Mouse (Mus musculus) fat pad, adult 2 months (tissue): ENCODE data around the gene Cux2.
"Not testable (repeated sequence)": the region's sequence is repeated elsewhere in the genome, so short reads cannot be mapped to it uniquely, and the experiment has no call there.

Experiments
- DNase-seq: peaks from one replicate; pipeline ENCODE4 v3.0.0-alpha.2; 2011; ENCODE audit warnings: low read depth, low spot score; ENCODE audit errors: extremely low read depth

The Cux2 gene

GRCm38 (mm10) chr5:121876901-121877300 lies 173.0 kb downstream of the Cux2 start:
- no peak for DNase-seq

DNA sequence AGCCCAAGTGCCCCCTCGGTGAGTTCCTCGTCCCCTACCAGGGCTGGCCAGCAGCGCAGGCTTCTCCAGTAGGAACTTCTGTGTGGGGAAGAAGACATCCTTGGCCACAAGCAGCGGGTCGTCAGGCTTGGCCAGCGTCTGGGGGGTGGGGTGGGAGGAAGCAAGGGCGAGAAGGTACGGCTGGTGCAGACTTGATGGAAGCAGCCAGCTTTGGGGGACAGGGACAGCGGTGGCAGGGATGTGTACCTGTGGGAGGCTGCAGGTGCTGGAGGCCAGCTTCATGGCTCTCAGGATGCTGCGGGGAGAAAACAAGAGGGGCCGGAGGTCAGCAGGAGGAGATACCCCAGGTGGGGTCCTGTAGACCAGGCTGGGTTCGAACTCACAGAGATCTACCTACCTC lies 174.9 kb downstream of the Cux2 start:
- no peak for DNase-seq

GRCm38 (mm10) chr5:121872158-121872557 lies 177.7 kb downstream of the Cux2 start:
- no peak for DNase-seq

GRCm38 (mm10) chr5:121871515-121872030 lies 178.3 kb downstream of the Cux2 start:
- DNase-seq, result no peak

- DNase-seq, result no peak
Observed at GRCm38 (mm10) chr5:121870832-121871231, 179.1 kb downstream of the Cux2 start.

DNA sequence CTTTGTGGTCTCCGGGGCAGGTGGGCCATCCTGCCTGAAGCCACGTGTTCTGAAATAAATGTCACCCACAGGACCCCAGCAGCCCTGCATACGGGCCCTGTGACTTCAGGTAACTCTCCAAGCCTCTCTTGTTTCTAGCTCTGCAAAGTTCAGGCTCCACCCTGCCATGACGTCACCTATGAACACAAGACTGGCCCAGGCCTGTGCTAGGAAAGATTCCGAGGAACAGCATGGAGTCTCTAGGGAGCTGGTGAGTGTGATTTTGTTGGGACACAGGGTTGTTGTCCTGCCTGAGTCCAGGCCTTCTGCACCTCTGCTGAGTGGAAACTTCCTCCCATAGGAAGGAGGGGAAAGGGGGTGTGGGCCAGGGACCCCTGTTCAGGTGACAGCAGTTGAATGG lies 181.9 kb downstream of the Cux2 start:
- no peak for DNase-seq

DNA sequence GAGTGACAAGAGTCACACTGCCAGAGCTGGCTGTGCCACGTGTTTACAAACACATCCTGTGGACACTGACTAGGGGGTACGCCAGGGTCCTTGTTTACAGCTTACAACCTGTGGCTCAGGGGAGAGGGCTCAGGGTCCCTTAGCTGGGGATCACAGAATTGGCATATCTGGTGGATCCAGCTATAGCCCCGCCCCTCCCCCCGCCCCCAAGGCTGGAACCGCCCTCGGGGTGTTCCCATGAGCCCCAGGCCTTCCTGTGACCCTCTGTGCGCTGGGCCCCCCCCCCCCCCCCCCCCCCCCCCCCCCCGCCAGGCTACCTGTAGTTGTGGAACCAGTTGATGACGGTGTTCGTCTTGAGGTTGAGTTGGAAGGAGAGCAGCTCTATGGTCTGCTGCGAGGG lies 185.6 kb downstream of the Cux2 start:
- no peak for DNase-seq

- no peak for DNase-seq
Observed at GRCm38 (mm10) chr5:121861964-121862363, 187.9 kb downstream of the Cux2 start.

- no peak for DNase-seq
Observed at GRCm38 (mm10) chr5:121858427-121858826, 191.5 kb downstream of the Cux2 start.

DNA sequence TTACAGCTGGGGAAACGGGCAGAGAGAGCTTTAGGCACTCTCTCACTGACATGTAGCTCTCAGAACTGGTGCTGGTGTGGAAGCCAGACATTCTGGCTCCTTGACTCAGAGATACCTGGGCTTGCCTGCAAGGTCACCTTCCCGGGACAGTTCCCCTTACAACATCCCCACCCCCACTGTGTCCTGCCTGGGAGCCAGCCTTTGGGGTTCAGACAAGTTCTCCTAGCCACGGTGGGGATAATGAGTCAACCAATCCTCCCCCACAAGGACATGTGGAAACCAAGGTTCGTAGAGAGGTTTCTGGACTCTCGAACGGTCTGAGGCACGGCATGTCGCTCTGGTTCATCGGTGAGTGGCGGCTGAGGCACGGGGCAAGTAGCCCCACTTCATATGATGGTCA lies 193.2 kb downstream of the Cux2 start:
- DNase-seq, result no peak

DNA sequence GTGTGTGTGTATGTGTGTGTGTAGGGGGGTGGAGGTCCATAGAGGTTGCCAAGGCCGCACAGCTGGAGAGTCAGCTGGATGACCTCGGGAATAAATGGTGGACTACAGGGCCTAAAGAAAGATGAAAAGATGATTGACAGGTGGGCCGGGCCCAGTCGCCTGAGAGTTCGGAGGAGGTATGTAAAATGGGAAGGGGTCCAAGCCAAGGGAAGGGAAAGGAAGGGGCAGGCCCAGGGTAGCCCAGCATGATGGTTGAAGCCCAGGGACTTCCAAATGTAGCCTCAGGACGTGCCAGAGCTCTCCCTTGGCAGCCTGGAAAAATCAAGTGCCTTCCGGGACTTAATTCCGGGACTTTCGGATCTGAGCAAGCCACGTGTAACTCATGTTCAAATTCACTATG lies 195.1 kb downstream of the Cux2 start:
- DNase-seq, result no peak

GRCm38 (mm10) chr5:121853368-121854051 lies 196.4 kb downstream of the Cux2 start:
- DNase-seq, result no peak

DNA sequence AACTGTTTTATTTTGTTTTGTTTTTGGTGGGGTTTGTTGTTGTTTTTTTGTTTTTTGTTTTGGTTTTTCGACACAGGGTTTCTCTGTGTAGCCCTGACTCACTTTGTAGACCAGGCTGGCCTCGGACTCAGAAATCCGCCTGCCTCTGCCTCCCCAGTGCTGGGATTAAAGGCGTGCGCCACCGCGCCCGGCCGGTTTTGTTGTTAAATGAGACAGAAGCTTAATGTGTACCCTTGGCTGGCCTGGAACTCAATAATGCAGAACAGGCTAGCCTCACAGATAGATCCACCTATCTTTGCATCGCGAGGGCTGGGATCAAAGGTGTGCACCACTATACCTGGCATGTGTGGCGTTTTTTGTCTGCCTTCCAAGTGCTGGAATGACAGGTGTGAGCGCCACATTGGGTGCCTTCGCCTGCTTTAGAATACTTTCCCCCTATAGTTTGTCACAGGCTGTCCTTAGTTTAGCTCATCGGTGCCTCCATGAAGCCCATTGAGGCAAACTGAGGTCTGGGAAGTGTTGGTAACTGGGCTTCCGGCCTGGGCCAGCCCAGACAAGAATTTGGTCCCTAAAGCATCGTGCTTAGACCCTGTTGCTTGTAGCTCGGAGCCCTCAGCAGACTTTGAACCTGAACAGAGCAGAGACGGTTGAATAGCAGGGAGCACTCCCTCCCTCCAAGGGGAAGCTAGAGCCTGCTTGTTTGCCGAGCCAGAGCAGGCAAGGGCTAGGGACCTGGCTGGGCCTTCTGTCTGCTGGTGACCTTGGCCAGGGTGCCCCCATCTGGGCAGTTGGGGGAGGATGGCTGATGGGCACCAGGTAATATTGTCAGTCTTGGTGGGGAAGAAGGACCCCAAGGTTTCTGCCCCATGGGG lies 200.2 kb downstream of the Cux2 start:
- DNase-seq, result no peak

DNA sequence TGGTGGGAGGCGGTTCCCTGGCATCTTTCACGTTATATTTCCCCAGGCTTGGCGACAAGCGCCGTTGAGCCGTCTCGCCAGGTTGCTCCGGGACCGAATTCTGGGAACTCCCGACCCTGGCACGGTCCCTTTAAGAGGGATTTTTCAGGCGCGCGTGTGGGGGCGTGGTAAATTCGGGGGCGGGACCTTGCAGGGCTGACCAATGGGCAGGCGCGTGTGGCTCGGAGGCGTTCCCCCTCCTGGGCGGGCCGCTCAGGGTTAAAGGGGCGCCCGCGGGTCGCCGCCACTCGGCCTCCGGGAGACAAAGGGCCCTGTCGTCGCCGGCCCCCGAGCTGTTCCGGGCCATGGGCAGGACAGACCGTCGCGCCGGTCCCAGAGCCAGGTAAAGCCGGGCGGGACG lies 201.2 kb downstream of the Cux2 start, which contains the start of gene Pheta1:
Gene Pheta1, plus strand, starts transcription at position 242 of the 400 bp plus-strand sequence.
- DNase-seq, result no peak

DNA sequence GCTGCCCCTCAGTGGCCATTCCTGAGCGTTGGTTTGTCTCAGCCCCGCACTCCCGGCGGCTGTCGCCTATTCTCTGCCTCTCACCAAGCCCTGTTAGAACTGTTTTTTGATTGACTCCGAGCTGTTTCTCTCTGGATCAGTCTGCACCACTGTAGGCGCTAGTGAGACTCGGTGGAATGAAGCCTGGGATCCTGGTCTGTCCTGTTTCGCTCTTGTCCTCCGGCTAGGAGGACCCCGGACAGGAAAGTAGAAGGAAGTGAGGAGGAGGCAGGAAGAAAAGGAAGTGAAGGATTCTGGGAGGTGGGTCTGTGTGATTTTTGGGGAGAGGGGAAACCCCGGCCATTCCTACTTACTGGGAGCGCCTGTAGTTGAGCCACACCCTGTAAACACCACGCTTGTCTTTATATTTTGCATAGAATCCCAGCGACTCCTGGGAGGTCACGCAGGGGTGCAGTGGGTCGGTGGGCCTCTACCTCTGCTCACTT lies 201.8 kb downstream of the Cux2 start:
- no peak for DNase-seq

DNA sequence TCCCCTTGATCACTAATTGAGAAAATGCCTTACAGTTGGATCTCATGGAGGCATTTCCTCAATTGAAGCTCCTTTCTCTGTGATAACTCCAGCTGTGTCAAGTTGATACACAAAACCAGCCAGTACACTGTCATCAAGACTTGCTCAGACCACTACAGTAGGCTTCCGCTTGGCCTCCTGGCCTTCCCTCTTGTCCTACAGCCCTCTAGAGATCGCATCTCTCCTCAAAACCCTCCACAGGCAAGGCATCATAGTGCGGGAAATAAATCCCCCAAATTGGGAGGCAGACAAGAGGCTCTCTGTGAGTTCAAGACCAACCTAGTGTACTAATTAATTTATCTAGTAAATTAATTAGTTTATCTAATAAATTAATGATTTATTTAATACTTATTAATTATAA lies 202.6 kb downstream of the Cux2 start:
- not testable (repeated sequence) for DNase-seq

DNA sequence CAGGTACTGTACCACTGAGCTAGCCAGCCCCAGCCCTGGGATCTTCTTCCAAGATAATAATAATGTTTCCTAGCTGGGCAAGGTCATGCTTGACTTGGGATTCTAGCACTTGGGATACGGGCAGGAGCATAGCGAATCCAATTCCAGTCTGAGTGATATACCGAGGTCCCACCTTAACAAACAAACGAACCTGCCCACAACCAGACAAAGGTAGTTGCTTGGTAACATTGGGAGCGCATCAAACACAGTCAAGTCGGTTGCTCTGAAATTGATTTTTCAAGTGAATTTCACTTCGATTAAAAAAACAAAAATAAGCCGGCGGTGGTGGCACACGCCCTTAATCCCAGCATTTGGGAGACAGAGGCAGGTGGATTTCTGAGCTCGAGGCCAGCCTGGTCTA lies 203.6 kb downstream of the Cux2 start:
- DNase-seq, result no peak

DNA sequence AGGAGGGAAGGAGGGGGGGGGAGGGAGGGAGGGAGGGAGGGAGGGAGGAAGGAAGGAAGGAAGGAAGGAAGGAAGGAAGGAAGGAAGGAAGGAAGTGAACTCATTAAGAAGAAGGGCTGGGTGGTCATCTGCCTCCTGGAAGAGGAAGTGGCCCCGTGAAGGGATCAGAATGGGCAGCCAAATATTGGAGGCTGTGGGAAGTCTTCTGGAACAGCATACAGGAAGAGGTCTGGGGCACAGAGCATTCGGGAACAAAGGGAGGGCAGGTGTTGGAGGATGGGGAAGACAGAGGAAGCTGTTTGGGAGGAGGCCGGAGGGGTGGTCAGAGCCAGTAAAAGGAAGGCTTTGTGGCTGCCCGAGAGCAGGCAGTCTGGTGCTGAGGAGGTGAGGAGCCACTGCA lies 204.5 kb downstream of the Cux2 start:
- no peak for DNase-seq

- DNase-seq, result no peak
Observed at GRCm38 (mm10) chr5:121843138-121843905, 206.6 kb downstream of the Cux2 start.

DNA sequence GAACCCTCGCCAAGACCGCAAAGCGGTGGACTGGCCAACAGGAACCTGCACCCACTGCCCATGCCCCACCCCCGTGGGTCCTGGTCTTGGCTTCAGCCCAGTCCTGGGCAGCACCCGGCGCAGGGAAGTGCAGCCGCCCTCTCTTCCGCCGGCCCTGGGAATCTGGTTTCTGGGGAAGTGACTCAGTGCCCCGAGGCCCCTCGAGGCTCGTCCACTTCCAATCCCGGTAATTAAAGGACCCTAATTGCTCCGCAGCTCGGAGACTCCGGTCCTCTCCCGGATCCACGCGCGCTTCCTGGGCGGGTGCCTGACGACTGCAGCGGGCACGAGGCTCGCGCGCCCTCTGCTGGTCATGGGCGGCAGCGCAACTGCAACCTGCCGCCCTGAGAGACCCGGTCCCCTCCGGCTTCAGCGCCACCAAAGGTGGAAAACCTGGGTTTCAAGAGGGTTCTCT lies 207.2 kb downstream of the Cux2 start:
- no peak for DNase-seq

- DNase-seq, result no peak
Observed at GRCm38 (mm10) chr5:121841973-121842372, 207.9 kb downstream of the Cux2 start.
